Mouse (Mus musculus) ES-Bruce4 (cell line): Measurements from ENCODE around the gene Nap1l5. TPM values are rescaled to one million over a fixed set of nuclear protein-coding genes. Genes with fewer than 3 reads are reported as not detected.
A peak's percentile ranks its signal among the peaks of the same experiment; 100 is the strongest.

Source experiments
- H3K27ac ChIP-seq: 2 replicates; pipeline ENCODE4 v1.5.1; 2012; ENCODE audit warnings: low read length, inconsistent platforms; ENCODE audit not compliant: insufficient read depth
- H3K27me3 ChIP-seq: 2 replicates; pipeline ENCODE4 v1.6.1; 2012; ENCODE audit warnings: mild to moderate bottlenecking, low read length, inconsistent platforms; ENCODE audit not compliant: control insufficient read depth, poor library complexity, insufficient read depth, severe bottlenecking
- H3K36me3 ChIP-seq: 2 replicates; pipeline ENCODE4 v1.6.1; 2012; ENCODE audit warnings: inconsistent platforms, mild to moderate bottlenecking, low read length, moderate library complexity; ENCODE audit not compliant: control insufficient read depth, poor library complexity, insufficient read depth, severe bottlenecking
- H3K4me1 ChIP-seq: one replicate; pipeline ENCODE4 v1.8.1; 2011; ENCODE audit warnings: low read length; ENCODE audit not compliant: control insufficient read depth, insufficient read depth
- H3K4me3 ChIP-seq: 2 replicates; pipeline ENCODE4 v1.5.1; 2011; ENCODE audit warnings: low read depth, mild to moderate bottlenecking, low read length
- H3K9ac ChIP-seq: 2 replicates; pipeline ENCODE4 v1.6.1; 2012; ENCODE audit warnings: low read depth, mild to moderate bottlenecking, inconsistent platforms; ENCODE audit not compliant: poor library complexity, severe bottlenecking
- H3K9me3 ChIP-seq: replicated peaks from 2 replicates; pipeline ENCODE4 v1.6.1; 2012; ENCODE audit warnings: mild to moderate bottlenecking, low read length, inconsistent platforms; ENCODE audit not compliant: control insufficient read depth, poor library complexity, insufficient read depth, severe bottlenecking
- CTCF ChIP-seq: IDR thresholded peaks from one replicate; pipeline ENCODE4 v1.8.1; 2011; ENCODE audit warnings: low read depth, low read length
- EP300 ChIP-seq: IDR thresholded peaks from 2 replicates; pipeline ENCODE4 v1.6.1; 2011; ENCODE audit warnings: low read depth, low read length; ENCODE audit not compliant: insufficient read depth
- POLR2A ChIP-seq: IDR thresholded peaks from one replicate; pipeline ENCODE4 v1.8.1; 2011; ENCODE audit warnings: low read length; ENCODE audit not compliant: insufficient read depth
- polyA plus RNA-seq: library from polyadenylated mRNA; stranded (reverse); fragments of >200 nt; gene quantifications from 2 replicates; pipeline ENCODE4 v1.2.4, GENCODE M21; 2011; ENCODE audit warnings: low read depth; ENCODE audit not compliant: missing spikeins, insufficient read depth, insufficient read length

Gene Nap1l5
- not detected in 2 replicates for polyA plus RNA-seq

GRCm38 (mm10) chr6:58906852-58907261, at the start of gene Nap1l5:
Gene Nap1l5 (minus strand): TSS chr6:58907076.
- H3K27ac ChIP-seq: no peak within 1 kb of the TSS
- TF ChIP-seq CTCF (no peak), EP300 (no peak), POLR2A (no peak)
- no peaks in the 10 kb centered on the region for H3K4me1 ChIP-seq

GRCm38 (mm10) chr6:58951128-58951992, 44.5 kb upstream of the Nap1l5 start:
- Histone ChIP-seq H3K27ac (no peak overlapping the region), H3K27me3 (no peaks in the 10 kb centered on the region), H3K9me3 (no peaks in the 10 kb centered on the region), H3K36me3 (no peaks in the 10 kb centered on the region), H3K4me1 (no peaks in the 10 kb centered on the region), H3K4me3 (no peak overlapping the region), H3K9ac (no peak overlapping the region)
- TF ChIP-seq CTCF: no peak
- no peak for TF ChIP-seq EP300
- no peak for TF ChIP-seq POLR2A

More at GRCm38 (mm10) chr6:58906852-58907261, at the start of gene Nap1l5:
- Histone ChIP-seq H3K36me3 (no peaks in the 10 kb centered on the region), H3K27me3 (no peaks in the 10 kb centered on the region; the same call in 1 of the 2 replicates), H3K9ac (peak within 1 kb of the TSS; percentile 5; the same call in 1 of the 2 replicates), H3K4me3 (peak within 1 kb of the TSS; percentile 26), H3K9me3 (peaks cover 33% of the 10 kb centered on the region)

GRCm38 (mm10) chr6:58950410-58950809, 43.5 kb upstream of the Nap1l5 start:
- no peaks in the 10 kb centered on the region for H3K4me1 ChIP-seq
- TF ChIP-seq POLR2A: no peak
- no peak for TF ChIP-seq EP300
- TF ChIP-seq CTCF: no peak
- H3K9ac ChIP-seq: no peak overlapping the region
- H3K36me3 ChIP-seq: no peaks in the 10 kb centered on the region
- H3K9me3 ChIP-seq: no peaks in the 10 kb centered on the region
- no peaks in the 10 kb centered on the region for H3K27me3 ChIP-seq
- no peak overlapping the region for H3K4me3 ChIP-seq
- H3K27ac ChIP-seq: no peak overlapping the region

GRCm38 (mm10) chr6:58946840-58947239, 40.0 kb upstream of the Nap1l5 start:
- no peak for TF ChIP-seq EP300
- no peak for TF ChIP-seq CTCF
- Histone ChIP-seq H3K9me3 (no peaks in the 10 kb centered on the region), H3K9ac (no peak overlapping the region), H3K27me3 (no peaks in the 10 kb centered on the region), H3K4me1 (no peaks in the 10 kb centered on the region), H3K4me3 (no peak overlapping the region), H3K36me3 (no peaks in the 10 kb centered on the region), H3K27ac (no peak overlapping the region)

GRCm38 (mm10) chr6:58946246-58946645, 39.4 kb upstream of the Nap1l5 start:
- TF ChIP-seq EP300 (no peak), POLR2A (no peak)
- H3K36me3 ChIP-seq: no peaks in the 10 kb centered on the region
- no peak overlapping the region for H3K4me3 ChIP-seq
- no peaks in the 10 kb centered on the region for H3K27me3 ChIP-seq
- no peak overlapping the region for H3K27ac ChIP-seq
- H3K4me1 ChIP-seq: no peaks in the 10 kb centered on the region
- H3K9me3 ChIP-seq: no peaks in the 10 kb centered on the region
- H3K9ac ChIP-seq: no peak overlapping the region

GRCm38 (mm10) chr6:58943958-58944357, 37.1 kb upstream of the Nap1l5 start:
- TF ChIP-seq CTCF (no peak), EP300 (no peak), POLR2A (no peak)

More at GRCm38 (mm10) chr6:58943958-58944357, 37.1 kb upstream of the Nap1l5 start:
- Histone ChIP-seq H3K27me3 (no peaks in the 10 kb centered on the region), H3K4me1 (no peaks in the 10 kb centered on the region), H3K4me3 (no peak overlapping the region), H3K9ac (no peak overlapping the region), H3K36me3 (no peaks in the 10 kb centered on the region), H3K27ac (no peak overlapping the region), H3K9me3 (no peaks in the 10 kb centered on the region)
